9 mouse cellular contexts compared by ENCODE assay signal in genomic region chr2:19199366-19199853, GRCm38 (mm10). TPM values are rescaled to one million over a fixed set of nuclear protein-coding genes. Genes with fewer than 3 reads are reported as not detected.
DNase-seq lines count a peak whose midpoint lies in the region; ATAC-seq and TF ChIP-seq lines count a peak whose summit lies in the region.
"Had no signal": no experiment of that assay in that cellular context is flagged by ENCODE, and none has a peak within 500 bp of the region (broad histone marks: within the 10 kb centered on the region; RNA-seq: fewer than 3 reads in every experiment).

No protein-coding gene starts in this region.

- no peak for TF ChIP-seq EP300 in lung, postnatal 0 days (IDR thresholded peaks at IDR 0.05)

- no peak for DNase-seq in cerebellum, adult 2 months
- DNase-seq in lung, postnatal 0 days (ENCODE audit: low spot score) = peak; percentile 26
- DNase-seq in lung, postnatal 10 days = no peak
- no peak for DNase-seq in liver, embryonic 13.5 days
- no peak for DNase-seq in urinary bladder, postnatal 10 days (ENCODE audit: low spot score)
- no peak for DNase-seq in cerebellum, postnatal 14 days

- peak overlapping the region; percentile 56 for H3K4me2 ChIP-seq in lung, postnatal 0 days (replicated peaks; ENCODE audit: low read depth, low read length)
- H3K4me2 ChIP-seq in liver, embryonic 13.5 days = peak overlapping the region; percentile 57
- peak overlapping the region; percentile 62 for H3K4me2 ChIP-seq in stomach, embryonic 15.5 days

- ATAC-seq in cerebellum, adult (ENCODE audit: insufficient number of reproducible peaks, low FRiP score, low TSS enrichment) = no peak
- ATAC-seq in lung, postnatal 0 days = 0 out of 2 replicates have a peak, but pooled peaks have one; percentile 4
- no peak for ATAC-seq in liver, embryonic 13.5 days (ENCODE audit: low read depth)
- ATAC-seq in stomach, embryonic 15.5 days (ENCODE audit: insufficient read depth, low FRiP score, low read depth) = no peak

- no peak overlapping the region for H3K9ac ChIP-seq in lung, postnatal 0 days (replicated peaks; ENCODE audit: low read depth)
- no peak overlapping the region for H3K9ac ChIP-seq in liver, embryonic 13.5 days
- H3K9ac ChIP-seq in stomach, embryonic 15.5 days = no peak overlapping the region

- TF ChIP-seq CTCF in cerebellum, adult 2 months (IDR thresholded peaks at IDR 0.05; ENCODE audit: borderline replicate concordance, insufficient read depth, low read depth, low read length) = no peak
- TF ChIP-seq CTCF in lung, postnatal 0 days (IDR thresholded peaks at IDR 0.05) = no peak

- no peaks in the 10 kb centered on the region for H3K36me3 ChIP-seq in lung, postnatal 0 days (ENCODE audit: insufficient read depth, low read length)
- H3K36me3 ChIP-seq in liver, embryonic 13.5 days = no peaks in the 10 kb centered on the region
- no peaks in the 10 kb centered on the region for H3K36me3 ChIP-seq in stomach, embryonic 15.5 days

- 32% methylated on average over 13 of the region's 13 CpGs for WGBS in cerebellum, adult 2 months
- WGBS in lung, postnatal 0 days = 29% methylated on average over 13 of the region's 13 CpGs
- WGBS in liver, embryonic 13.5 days (ENCODE audit: insufficient replicate concordance) = 28% methylated on average over 13 of the region's 13 CpGs
- 27% methylated on average over 13 of the region's 13 CpGs for WGBS in stomach, embryonic 15.5 days

- H3K4me1 ChIP-seq in cerebellum, adult 2 months (ENCODE audit: control insufficient read depth, insufficient read depth, low read length) = no peaks in the 10 kb centered on the region
- peaks cover 6% of the 10 kb centered on the region; the same call in 1 of the 2 replicates for H3K4me1 ChIP-seq in lung, postnatal 0 days (ENCODE audit: insufficient read depth, low read depth, low read length)
- H3K4me1 ChIP-seq in liver, embryonic 13.5 days (replicated peaks) = peaks cover 7% of the 10 kb centered on the region
- peaks cover 4% of the 10 kb centered on the region for H3K4me1 ChIP-seq in stomach, embryonic 15.5 days

- H3K4me3 ChIP-seq in cerebellum, adult 2 months (replicated peaks; ENCODE audit: insufficient read depth, low read depth, low read length) = peak overlapping the region; percentile 29
- peak overlapping the region; percentile 43; the same call in 1 of the 2 replicates for H3K4me3 ChIP-seq in lung, postnatal 0 days (ENCODE audit: low read depth, low read length)
- H3K4me3 ChIP-seq in liver, embryonic 13.5 days (replicated peaks) = peak overlapping the region; percentile 48
- peak overlapping the region; percentile 42 for H3K4me3 ChIP-seq in stomach, embryonic 15.5 days (replicated peaks)
- H3K4me3 ChIP-seq: myocyte had no signal

- no peak for TF ChIP-seq POLR2A in cerebellum, adult 2 months (IDR thresholded peaks at IDR 0.05; ENCODE audit: borderline replicate concordance, insufficient read depth, low read length)

- no peaks in the 10 kb centered on the region for H3K27me3 ChIP-seq in cerebellum, adult 2 months (ENCODE audit: control insufficient read depth, insufficient read depth, low read length)
- H3K27me3 ChIP-seq in lung, postnatal 0 days (replicated peaks; ENCODE audit: insufficient read depth, low read length) = no peaks in the 10 kb centered on the region
- no peaks in the 10 kb centered on the region for H3K27me3 ChIP-seq in liver, embryonic 13.5 days
- H3K27me3 ChIP-seq in stomach, embryonic 15.5 days (replicated peaks) = no peaks in the 10 kb centered on the region

- H3K27ac ChIP-seq in cerebellum, adult 2 months (ENCODE audit: insufficient read depth, low read length) = no peak overlapping the region
- H3K27ac ChIP-seq in lung, postnatal 0 days (ENCODE audit: low read length) = no peak overlapping the region
- no peak overlapping the region for H3K27ac ChIP-seq in liver, embryonic 13.5 days
- H3K27ac ChIP-seq in stomach, embryonic 15.5 days = no peak overlapping the region

- H3K9me3 ChIP-seq in lung, postnatal 0 days (ENCODE audit: low read length) = no peaks in the 10 kb centered on the region
- H3K9me3 ChIP-seq in liver, embryonic 13.5 days (replicated peaks) = no peaks in the 10 kb centered on the region
- H3K9me3 ChIP-seq in stomach, embryonic 15.5 days = no peaks in the 10 kb centered on the region

RNA-seq across cellular contexts. Expression of gene Armc3, which starts 0.3 kb away (rescaled TPM):
- polyA plus RNA-seq in cerebellum, adult 2 months (2012; rRNA removed) = 0.11 and 0.29 TPM in 2 replicates
- polyA plus RNA-seq in lung, postnatal 0 days (2015; fragmentation: Nextera tagmentation; extraction: Ambion mirVana) = 2.0 and 2.5 TPM in 2 replicates
- 0.03 and 0.06 TPM in 2 replicates for polyA plus RNA-seq in liver, embryonic 13.5 days (2015; fragmentation: Nextera tagmentation; extraction: Ambion mirVana)
- 0.09 and 0.14 TPM in 2 replicates for polyA plus RNA-seq in stomach, embryonic 15.5 days (2015; fragmentation: Nextera tagmentation; extraction: Ambion mirVana)
- polyA plus RNA-seq: myocyte had no signal
